Mouse (Mus musculus) C2C12 (cell line): ENCODE results near the gene Nr5a2.

Experiments
- CEBPB ChIP-seq: IDR thresholded peaks from one replicate; pipeline ENCODE4 v1.6.1; 2011; ENCODE audit warnings: low read depth, mild to moderate bottlenecking, control low read depth, moderate library complexity
- CTCF ChIP-seq: IDR thresholded peaks from one replicate; pipeline ENCODE4 v1.5.1; 2011; ENCODE audit not compliant: control insufficient read depth, insufficient read depth, insufficient read length
- FOSL1 ChIP-seq: IDR thresholded peaks from one replicate; pipeline ENCODE4 v1.8.0; 2011; ENCODE audit warnings: mild to moderate bottlenecking, low read length; ENCODE audit not compliant: poor library complexity, insufficient read depth, severe bottlenecking
- MAX ChIP-seq: IDR thresholded peaks from one replicate; pipeline ENCODE4 v1.6.1; 2011; ENCODE audit warnings: mild to moderate bottlenecking, control low read depth
- MYOD1 ChIP-seq: IDR thresholded peaks from one replicate; pipeline ENCODE4 v1.6.1; 2011; ENCODE audit warnings: low read depth; ENCODE audit not compliant: control insufficient read depth, insufficient read length
- MYOG ChIP-seq: IDR thresholded peaks from one replicate; pipeline ENCODE4 v1.6.1; 2011; ENCODE audit not compliant: control insufficient read depth, insufficient read length; ENCODE audit errors: extremely low read depth
- USF1 ChIP-seq: IDR thresholded peaks from one replicate; pipeline ENCODE4 v1.6.1; 2011; ENCODE audit warnings: low read depth, mild to moderate bottlenecking, control low read depth, moderate library complexity

- TF ChIP-seq CTCF (no peak), CEBPB (no peak), MYOG (no peak), USF1 (no peak), MAX (no peak), MYOD1 (no peak), FOSL1 (no peak)
Measured at GRCm38 (mm10) chr1:136883458-136884174, 76.6 kb downstream of the Nr5a2 start.
